Mouse (Mus musculus): ENCODE results near the gene Whrn.

DNA sequence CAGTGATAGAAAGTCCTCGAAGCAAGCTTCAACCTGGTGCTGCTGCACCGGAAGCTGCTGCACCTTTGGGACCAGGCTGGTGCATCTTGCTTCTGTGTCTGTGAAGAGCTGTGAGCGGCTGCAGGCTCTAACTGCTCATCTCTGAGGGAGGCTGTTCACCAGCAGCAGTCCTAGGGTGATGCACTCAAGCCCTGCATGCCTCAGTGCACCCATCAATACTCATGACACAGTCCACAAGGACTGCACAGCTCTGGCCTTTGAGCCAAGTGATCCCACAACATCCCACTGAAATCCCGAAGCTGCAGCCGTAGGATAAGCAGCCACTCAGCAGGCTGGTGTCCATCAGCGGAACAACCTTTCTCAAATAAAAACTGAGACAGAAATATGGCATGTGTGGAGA lies 29.6 kb downstream of the Whrn start:
- no peak for TF ChIP-seq CTCF (IDR thresholded peaks at IDR 0.05; ENCODE audit: insufficient read depth, low read length)
- no peak for TF ChIP-seq POLR2A (IDR thresholded peaks at IDR 0.05; ENCODE audit: borderline replicate concordance, extremely low read depth, low read depth, low read length)
